Mouse (Mus musculus) right cerebral cortex, postnatal 25 days (tissue): ENCODE data around the gene Cox5b.
A peak's percentile ranks its signal among the peaks of the same experiment; 100 is the strongest.

ENCODE experiments used
- DNase-seq: peaks from one replicate; pipeline ENCODE4 v3.0.0; 2022

Gene Cox5b

DNA sequence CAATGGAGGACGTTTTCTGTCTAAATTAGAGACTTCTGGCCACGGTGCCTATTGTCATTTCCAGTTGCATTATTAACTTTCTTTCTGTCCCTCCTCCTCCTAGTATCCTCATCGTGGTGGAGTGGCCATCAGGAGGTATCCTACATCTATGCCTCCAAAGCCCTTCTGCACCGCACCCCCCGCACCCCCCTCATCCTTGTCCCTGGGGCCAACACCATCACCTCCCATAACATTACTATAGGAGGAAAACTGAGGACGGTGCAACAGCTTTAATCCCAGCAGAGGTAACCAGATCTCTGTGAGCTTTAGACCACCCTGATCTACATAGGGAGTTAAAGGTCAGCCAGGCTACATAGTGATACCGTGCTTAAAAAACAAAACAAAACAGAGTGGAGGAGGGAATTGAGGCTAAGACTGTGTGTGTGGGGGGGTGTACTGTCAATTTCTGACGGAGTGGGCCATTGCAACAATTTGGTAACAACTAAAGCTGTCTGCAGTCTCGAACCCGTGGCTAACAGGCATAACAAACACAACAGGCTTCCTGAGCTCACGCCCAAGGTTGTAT lies 496 bp upstream of the Cox5b start:
- no peak for DNase-seq

GRCm38 (mm10) chr1:36694871-36695270 lies 3.6 kb downstream of the Cox5b start:
- DNase-seq, result no peak

GRCm38 (mm10) chr1:36696411-36696810 lies 5.2 kb downstream of the Cox5b start:
- no peak for DNase-seq

- no peak for DNase-seq
Measured at GRCm38 (mm10) chr1:36697030-36697429, 5.8 kb downstream of the Cox5b start.

DNA sequence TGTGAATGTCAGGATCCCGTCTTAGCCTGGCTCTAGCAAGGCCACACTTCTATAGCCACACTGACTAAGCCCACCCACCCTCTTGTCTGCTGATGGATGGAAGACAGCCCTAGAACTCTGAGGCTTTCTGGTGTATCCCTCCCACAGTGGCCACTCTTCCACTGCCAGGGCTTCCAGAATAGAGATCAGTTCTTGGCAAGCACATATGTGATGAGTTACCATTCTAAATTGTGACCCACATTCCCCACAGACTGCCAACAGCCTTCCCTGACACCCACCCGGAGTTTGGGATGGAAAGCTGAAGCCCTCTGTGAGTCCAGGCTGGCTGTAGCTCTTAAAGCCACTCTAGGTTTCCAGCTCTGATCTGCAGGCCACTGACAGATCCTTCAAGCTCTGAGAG lies 15.9 kb downstream of the Cox5b start:
- DNase-seq, result no peak

- no peak for DNase-seq
Measured at GRCm38 (mm10) chr1:36707797-36708196, 16.5 kb downstream of the Cox5b start.

DNA sequence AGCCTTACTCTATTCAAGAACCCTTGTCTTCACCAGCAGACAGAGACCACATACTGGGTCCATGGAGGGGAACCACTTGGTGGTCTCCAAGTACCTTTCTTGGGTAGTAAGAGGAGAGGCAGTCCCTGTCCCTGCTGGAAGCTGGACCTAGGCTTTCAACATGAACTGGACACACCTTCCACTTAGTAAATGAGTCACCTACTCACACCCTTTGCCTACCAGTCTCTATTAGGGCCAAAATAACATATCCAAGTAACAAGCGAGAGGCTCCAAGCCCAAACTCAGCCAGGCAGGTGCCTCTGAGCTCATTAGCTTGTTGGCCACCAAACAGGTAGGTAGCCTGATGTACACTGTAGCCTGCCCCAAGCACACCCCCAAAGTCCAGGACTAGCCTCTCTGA lies 17.4 kb downstream of the Cox5b start:
- DNase-seq, result no peak

- DNase-seq, result peak; percentile 31
Measured at GRCm38 (mm10) chr1:36709055-36709853, 18.0 kb downstream of the Cox5b start.

DNA sequence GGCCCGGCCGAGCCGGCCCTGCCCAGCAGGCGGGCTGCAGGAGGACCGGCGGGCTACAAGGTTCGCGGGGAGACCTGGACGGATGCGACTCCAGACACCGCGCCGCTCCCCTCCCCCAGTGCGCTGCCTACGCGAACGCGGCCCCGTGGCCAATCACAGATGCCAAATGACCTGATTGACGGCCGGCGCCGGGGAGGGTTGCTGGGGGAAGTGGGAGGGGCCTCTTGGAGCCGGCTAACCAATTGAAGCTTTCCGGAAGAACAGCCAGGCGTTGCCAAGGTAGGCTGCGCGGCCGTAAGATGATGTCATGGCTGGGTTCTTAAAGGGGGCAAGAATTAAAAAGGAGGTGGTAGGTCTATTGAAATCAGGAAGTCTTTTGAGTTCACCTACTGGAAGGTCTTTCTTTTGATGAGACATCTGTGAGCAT lies 18.6 kb downstream of the Cox5b start, which contains the start of gene 4933424G06Rik:
4933424G06Rik (plus strand) TSS at position 296 of the 427 bp plus-strand sequence.
- peak; percentile 98 for DNase-seq

GRCm38 (mm10) chr1:36711104-36711503 lies 19.9 kb downstream of the Cox5b start:
- DNase-seq, result no peak

GRCm38 (mm10) chr1:36714311-36714710 lies 23.1 kb downstream of the Cox5b start, which contains the start of gene Actr1b:
Actr1b (minus strand) TSS chr1:36714422.
- DNase-seq, result no peak

- DNase-seq, result no peak
Measured at GRCm38 (mm10) chr1:36718786-36719185, 27.5 kb downstream of the Cox5b start.

- no peak for DNase-seq
Measured at GRCm38 (mm10) chr1:36723146-36724056, 32.2 kb downstream of the Cox5b start.

- no peak for DNase-seq
Measured at GRCm38 (mm10) chr1:36724057-36724431, 32.8 kb downstream of the Cox5b start.

DNA sequence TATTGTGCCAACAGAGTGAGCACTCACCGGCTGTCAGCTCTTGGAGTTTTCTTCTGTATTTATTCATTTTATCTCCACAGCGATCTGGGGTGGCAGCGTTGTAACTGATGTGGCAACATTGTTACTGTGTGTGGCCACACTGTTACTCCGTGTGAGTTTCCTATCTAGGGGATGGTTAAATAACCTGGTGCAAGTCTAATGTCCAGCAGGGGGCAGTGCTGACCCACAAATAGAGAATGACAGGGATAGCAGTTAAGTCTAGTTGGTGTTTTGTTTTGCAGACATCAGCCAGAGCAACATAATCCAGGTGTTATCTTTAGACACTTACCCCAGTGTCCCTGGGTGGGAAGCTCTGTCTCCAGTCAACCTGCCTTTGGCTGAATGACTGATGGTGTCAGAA lies 46.1 kb downstream of the Cox5b start:
- peak; percentile 74 for DNase-seq

DNA sequence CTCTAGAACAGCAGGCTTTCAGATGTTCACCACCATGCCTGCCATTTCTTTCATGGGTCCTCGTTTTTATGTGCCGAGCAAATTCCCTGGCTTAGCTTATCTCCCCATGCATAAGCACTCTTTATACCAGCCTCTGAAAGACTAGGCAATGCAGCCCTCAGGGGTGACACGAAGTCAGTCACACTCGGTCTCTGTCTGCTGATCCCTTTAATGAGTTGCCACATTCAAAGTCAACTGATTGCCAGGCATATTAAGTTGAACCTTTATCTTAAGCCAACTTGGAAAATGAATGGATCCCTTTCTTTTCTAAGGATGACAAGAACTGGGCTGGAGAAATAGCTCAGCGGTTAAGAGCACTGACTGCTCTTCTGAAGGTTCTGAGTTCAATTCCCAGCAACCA lies 48.0 kb downstream of the Cox5b start:
- no peak for DNase-seq

DNA sequence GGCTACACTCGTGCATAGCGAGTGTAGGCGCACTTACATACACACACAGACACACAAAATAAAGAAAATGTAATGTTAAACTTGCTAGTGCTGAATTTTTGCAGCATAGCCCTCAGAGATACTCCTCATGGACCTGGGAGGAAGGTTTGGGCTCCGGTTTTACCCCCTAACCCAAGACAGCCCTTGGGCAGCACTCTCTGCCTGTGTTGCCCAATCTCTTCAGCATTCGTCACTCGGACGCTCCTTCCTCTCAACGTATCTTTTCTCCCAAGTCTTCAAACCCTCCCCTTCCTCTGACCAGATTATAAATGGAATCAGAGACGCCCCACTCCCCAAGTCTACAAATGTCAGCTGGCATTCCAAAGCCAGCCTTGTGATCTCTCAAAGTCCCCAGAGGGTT lies 51.8 kb downstream of the Cox5b start:
- no peak for DNase-seq
